Mouse (Mus musculus) erythroblast, embryonic 14.5 days (primary cell): ENCODE results near the gene Tssk6.

ENCODE experiments used
- GATA1 ChIP-seq: IDR thresholded peaks from 2 replicates; pipeline ENCODE4 v1.6.1; 2012; ENCODE audit warnings: low read length, inconsistent platforms, mixed read lengths
- TAL1 ChIP-seq: IDR thresholded peaks from 3 replicates; pipeline ENCODE4 v1.6.1; 2012; ENCODE audit warnings: low read length, inconsistent platforms, mixed read lengths

- TF ChIP-seq GATA1 (no peak), TAL1 (no peak)
Measured at GRCm38 (mm10) chr8:69860807-69861206, 41.2 kb upstream of the Tssk6 start.
